Comparison of ENCODE assay signal across 17 mouse cellular contexts in genomic region chr16:89839829-89840228, GRCm38 (mm10).
"Had no signal": no experiment of that assay in that cellular context is flagged by ENCODE, and none has a peak within 500 bp of the region (broad histone marks: within the 10 kb centered on the region; RNA-seq: fewer than 3 reads in every experiment).

No protein-coding gene starts in this region.

- H3K9ac ChIP-seq: kidney, embryonic 15.5 days; liver, embryonic 14.5 days; liver, postnatal 0 days; lung, embryonic 14.5 days; midbrain, embryonic 12.5 days; midbrain, embryonic 15.5 days; neural tube, embryonic 12.5 days; neural tube, embryonic 15.5 days had no signal

- H3K4me3 ChIP-seq: kidney, embryonic 15.5 days; left cerebral cortex, adult 2 months; midbrain, embryonic 12.5 days; midbrain, embryonic 15.5 days; neural tube, embryonic 12.5 days; neural tube, embryonic 15.5 days had no signal

- DNase-seq: kidney, adult 8-10 months; kidney, postnatal 10 days; kidney, postnatal 36 days; liver, postnatal 0 days; lung, embryonic 14.5 days; retina, postnatal 1 day; right cerebral cortex, postnatal 25 days; thymus, adult 18-20 months; thymus, postnatal 36 days had no signal

- H3K27ac ChIP-seq: kidney, embryonic 15.5 days; left cerebral cortex, adult 2 months; liver, embryonic 14.5 days; macrophage; midbrain, embryonic 12.5 days; midbrain, embryonic 15.5 days; neural tube, embryonic 12.5 days; neural tube, embryonic 15.5 days had no signal

- ATAC-seq: liver, postnatal 0 days; midbrain, embryonic 15.5 days had no signal

- H3K9me3 ChIP-seq: kidney, embryonic 15.5 days; midbrain, embryonic 12.5 days; midbrain, embryonic 15.5 days; neural tube, embryonic 12.5 days; neural tube, embryonic 15.5 days had no signal

- H3K36me3 ChIP-seq: midbrain, embryonic 15.5 days; neural tube, embryonic 12.5 days had no signal

- H3K27me3 ChIP-seq: kidney, embryonic 15.5 days; midbrain, embryonic 12.5 days; midbrain, embryonic 15.5 days; neural tube, embryonic 12.5 days; neural tube, embryonic 15.5 days had no signal

- H3K4me1 ChIP-seq: midbrain, embryonic 12.5 days; neural tube, embryonic 12.5 days had no signal

- H3K4me2 ChIP-seq: kidney, embryonic 15.5 days; lung, embryonic 14.5 days; midbrain, embryonic 12.5 days; midbrain, embryonic 15.5 days; neural tube, embryonic 12.5 days; neural tube, embryonic 15.5 days had no signal
